Mouse (Mus musculus) hindbrain, embryonic 15.5 days (tissue): ENCODE results near the gene Gm5935. TPM values are rescaled to one million over a fixed set of nuclear protein-coding genes. Genes with fewer than 3 reads are reported as not detected.
"Not testable (repeated sequence)": the region's sequence is repeated elsewhere in the genome, so short reads cannot be mapped to it uniquely, and the experiment has no call there.

Experiments used
- ATAC-seq: fragments of 200-750 bp; cut with Nextera tagmentation; 2 replicates; pipeline ENCODE4 v1.8.0; 2017; ENCODE audit warnings: low read depth, moderate number of reproducible peaks, moderate TSS enrichment; ENCODE audit not compliant: low FRiP score
- H3K27ac ChIP-seq: fragments of 300-500 bp; sonication (generic); replicated peaks from 2 replicates; pipeline ENCODE4 v1.5.1; 2015; ENCODE audit warnings: mild to moderate bottlenecking, inconsistent platforms
- H3K27me3 ChIP-seq: fragments of 300-500 bp; sonication (generic); 2 replicates; pipeline ENCODE4 v1.6.1; 2015; ENCODE audit warnings: control low read depth, inconsistent platforms
- H3K36me3 ChIP-seq: fragments of 300-500 bp; sonication (generic); 2 replicates; pipeline ENCODE4 v1.6.1; 2015; ENCODE audit warnings: control low read depth, inconsistent platforms
- H3K4me1 ChIP-seq: fragments of 300-500 bp; sonication (generic); replicated peaks from 2 replicates; pipeline ENCODE4 v1.6.1; 2015; ENCODE audit warnings: control low read depth, inconsistent platforms
- H3K4me2 ChIP-seq: fragments of 300-500 bp; sonication (generic); 2 replicates; pipeline ENCODE4 v1.6.1; 2015; ENCODE audit warnings: moderate library complexity, mild to moderate bottlenecking, inconsistent platforms
- H3K4me3 ChIP-seq: fragments of 300-500 bp; sonication (generic); 2 replicates; pipeline ENCODE4 v1.5.1; 2015; ENCODE audit warnings: mild to moderate bottlenecking, inconsistent platforms
- H3K9ac ChIP-seq: fragments of 300-500 bp; sonication (generic); 2 replicates; pipeline ENCODE4 v1.6.1; 2015; ENCODE audit warnings: inconsistent platforms
- H3K9me3 ChIP-seq: fragments of 300-500 bp; sonication (generic); 2 replicates; pipeline ENCODE4 v1.6.1; 2016; ENCODE audit warnings: control low read depth, inconsistent platforms
- WGBS: fragments of 180-500 bp; shearing (Covaris S2); methylation state at CpG from one replicate; pipeline ENCODE4 v1.1.7; 2015; 5-methylcytosine and 5-hydroxymethylcytosine counted together
- polyA plus RNA-seq: library from polyadenylated mRNA; unstranded; fragments of >200 nt; fragmentation: Nextera tagmentation; extraction: Ambion mirVana; gene quantifications from 2 replicates; pipeline ENCODE4 v1.2.1, GENCODE M21; 2015

Gene Gm5935
- polyA plus RNA-seq: not detected in 2 replicates

DNA sequence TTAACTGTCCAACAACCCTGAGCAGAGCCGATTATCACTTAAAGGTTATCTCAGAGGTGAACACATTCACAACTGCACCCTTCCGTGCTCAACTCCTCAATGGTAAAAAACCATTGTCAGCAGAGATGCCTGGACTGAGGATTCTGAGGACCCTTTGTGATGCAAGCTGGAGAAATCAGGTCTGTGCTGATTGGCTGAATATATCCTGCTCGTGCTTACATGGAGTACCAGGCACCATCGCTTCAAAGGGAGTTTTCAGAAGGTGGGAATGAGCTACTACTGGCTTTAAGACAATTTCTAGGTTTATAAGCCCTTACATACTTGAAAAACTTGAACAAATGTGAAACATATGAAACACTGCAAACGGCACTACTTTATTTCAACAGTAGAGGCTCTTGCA is at the start of gene Gm5935:
Gm5935 (minus strand) TSS at position 101 of the 400 bp plus-strand sequence.
- not testable (repeated sequence) for H3K9ac ChIP-seq, H3K4me2 ChIP-seq, H3K9me3 ChIP-seq, H3K4me3 ChIP-seq, H3K27me3 ChIP-seq, ATAC-seq, H3K4me1 ChIP-seq, H3K27ac ChIP-seq, H3K36me3 ChIP-seq
- WGBS: 85% methylated on average over 5 of the region's 5 CpGs

Other genes starting within 250 kb of the Gm5935 start
- gene Gm4297, start 200.3 kb downstream of the Gm5935 start, polyA plus RNA-seq: not detected in 2 replicates